Mouse (Mus musculus) CH12F3 (cell line): ENCODE results near the gene Rsl1d1.
"Not testable (repeated sequence)": the region's sequence is repeated elsewhere in the genome, so short reads cannot be mapped to it uniquely, and the experiment has no call there.

Source experiments
- in situ Hi-C: fragments of 300-500 bp; cut with MboI; formaldehyde crosslinking; loops from 2 replicates; pipeline ENCODE4 v1.14.3; 2020; ENCODE audit warnings: low sequenced_read_pairs

The Rsl1d1 gene

DNA sequence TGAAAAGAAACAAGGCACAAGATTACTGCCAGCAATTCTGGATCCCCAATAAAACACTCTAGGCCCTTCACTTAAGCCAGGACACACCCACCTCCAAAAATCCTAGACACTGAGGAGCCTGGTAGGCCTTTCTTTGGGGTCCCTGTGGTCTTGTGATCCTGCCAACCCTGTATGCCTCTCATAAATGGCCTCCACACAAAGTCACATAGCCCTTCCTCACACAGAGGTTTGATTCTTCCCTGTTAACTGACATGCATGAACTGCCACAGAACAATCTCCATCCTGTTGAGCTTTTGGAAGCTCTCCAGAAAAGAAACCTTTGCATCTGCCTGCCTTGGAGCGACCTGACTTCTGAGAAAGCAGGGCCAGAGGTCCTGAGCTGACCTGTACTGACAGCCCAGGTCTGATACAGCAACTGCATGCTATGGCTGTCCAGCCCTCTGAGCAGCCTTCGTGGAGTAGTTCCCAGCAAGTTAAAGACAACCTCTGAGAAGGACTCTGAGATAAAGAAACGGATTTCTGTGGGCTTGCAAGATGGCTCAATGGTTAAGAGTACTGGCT is 38.4 kb downstream of the Rsl1d1 start:
- in situ Hi-C loops, result no loop called here

- in situ Hi-C loops, result not testable (repeated sequence)
These were observed 45.4 kb downstream of the Rsl1d1 start for GRCm38 (mm10) chr16:11157721-11158120.

- in situ Hi-C loops, result no loop called here
These were observed 48.6 kb downstream of the Rsl1d1 start for GRCm38 (mm10) chr16:11154500-11154899.

DNA sequence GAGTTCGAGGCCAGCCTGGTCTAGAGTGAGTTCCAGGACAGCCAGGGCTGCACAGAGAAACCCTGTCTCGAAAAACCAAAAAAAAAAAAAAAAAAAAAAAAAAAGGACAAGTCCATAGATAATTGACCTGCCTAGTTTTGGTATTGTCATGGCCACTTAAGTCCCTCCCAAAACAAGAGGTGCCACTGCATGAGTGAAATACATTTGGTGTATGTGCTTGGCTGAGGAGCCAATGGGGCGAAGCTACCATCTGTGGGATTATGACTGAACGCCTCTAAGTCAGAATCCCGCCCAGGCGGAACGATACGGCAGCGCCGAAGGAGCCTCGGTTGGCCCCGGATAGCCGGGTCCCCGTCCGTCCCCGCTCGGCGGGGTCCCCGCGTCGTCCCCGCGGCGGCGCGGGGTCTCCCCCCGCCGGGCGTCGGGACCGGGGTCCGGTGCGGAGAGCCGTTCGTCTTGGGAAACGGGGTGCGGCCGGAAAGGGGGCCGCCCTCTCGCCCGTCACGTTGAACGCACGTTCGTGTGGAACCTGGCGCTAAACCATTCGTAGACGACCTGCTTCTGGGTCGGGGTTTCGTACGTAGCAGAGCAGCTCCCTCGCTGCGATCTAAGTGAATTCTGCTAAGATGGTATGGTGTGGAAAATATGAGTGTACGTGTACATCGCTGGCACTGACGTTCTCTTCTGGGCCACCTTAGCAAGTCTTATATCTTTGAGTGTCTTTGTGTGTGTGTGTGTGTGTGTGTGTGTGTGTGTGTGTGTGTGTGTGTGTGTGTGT is 59.2 kb downstream of the Rsl1d1 start:
- in situ Hi-C loops, result not testable (repeated sequence)
